Mouse (Mus musculus) cortical plate, adult 2 months (tissue): ENCODE data around the gene Angptl3.

Experiments
- CTCF ChIP-seq: fragments of 200-500 bp; IDR thresholded peaks from 2 replicates; pipeline ENCODE4 v1.5.1; 2011; ENCODE audit warnings: mild to moderate bottlenecking, control low read depth, low read length; ENCODE audit not compliant: insufficient read depth; ENCODE audit errors: extremely low read depth
- POLR2A ChIP-seq: fragments of 200-500 bp; IDR thresholded peaks from 2 replicates; pipeline ENCODE4 v1.6.1; 2011; ENCODE audit warnings: mild to moderate bottlenecking, low read length, control low read depth; ENCODE audit not compliant: insufficient read depth; ENCODE audit errors: extremely low read depth

GRCm38 (mm10) chr4:99081169-99081568 lies 50.4 kb downstream of the Angptl3 start:
- TF ChIP-seq CTCF (no peak), POLR2A (no peak)
